Mouse (Mus musculus): ENCODE measurements around the gene Fam168a. TPM values are rescaled to one million over a fixed set of nuclear protein-coding genes. Genes with fewer than 3 reads are reported as not detected.

Gene Fam168a
- polyA plus RNA-seq, 1 experiment from 2014 or later, result 187 TPM

GRCm38 (mm10) chr7:100869877-100870629 lies 163.6 kb downstream of the Fam168a start:
- peaks cover 5% of the 10 kb centered on the region; the same call in 1 of the 2 replicates for H3K36me3 ChIP-seq (ENCODE audit: control insufficient read depth, insufficient read depth, low read length)
- no peak overlapping the region for H3K9ac ChIP-seq (replicated peaks; ENCODE audit: low read depth, low read length)
- 90% methylated on average over 8 of the region's 8 CpGs for WGBS
- no peak overlapping the region for H3K27ac ChIP-seq (ENCODE audit: low read depth, low read length)
- no peaks in the 10 kb centered on the region for H3K27me3 ChIP-seq (ENCODE audit: control insufficient read depth, insufficient read depth, low read length)
- H3K4me1 ChIP-seq (ENCODE audit: control insufficient read depth, insufficient read depth, low read length), result no peaks in the 10 kb centered on the region
- H3K9me3 ChIP-seq (ENCODE audit: control insufficient read depth, low read length), result no peaks in the 10 kb centered on the region
- ATAC-seq (ENCODE audit: low read depth), result no peak
- no peak overlapping the region for H3K4me2 ChIP-seq (ENCODE audit: low read depth, low read length)
- H3K4me3 ChIP-seq (ENCODE audit: low read depth, low read length), result no peak overlapping the region

DNA sequence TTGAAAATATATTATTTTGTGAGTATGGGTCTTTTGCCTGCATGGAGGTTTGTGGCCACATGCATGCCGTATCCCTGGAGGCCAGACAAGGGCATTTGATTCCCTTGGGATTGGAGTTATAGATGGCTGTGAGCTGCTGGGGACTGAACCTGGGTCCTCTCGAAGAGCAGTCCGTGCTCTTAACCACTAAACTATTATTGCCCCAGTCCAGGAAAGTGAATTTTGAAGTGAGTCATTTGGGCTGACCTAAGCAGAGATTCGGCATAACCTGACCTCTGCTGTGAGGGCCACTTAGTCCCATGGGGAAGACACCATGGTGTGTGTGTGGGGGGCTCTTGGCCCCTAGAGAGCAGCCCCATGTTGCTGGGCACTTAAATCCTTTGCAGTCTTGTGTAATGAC lies 164.9 kb downstream of the Fam168a start:
- no peak overlapping the region for H3K27ac ChIP-seq (ENCODE audit: low read depth, low read length)
- no peak for ATAC-seq (ENCODE audit: low read depth)
- no peak overlapping the region for H3K9ac ChIP-seq (replicated peaks; ENCODE audit: low read depth, low read length)
- peaks cover 9% of the 10 kb centered on the region; the same call in 1 of the 2 replicates for H3K36me3 ChIP-seq (ENCODE audit: control insufficient read depth, insufficient read depth, low read length)
- no peaks in the 10 kb centered on the region for H3K27me3 ChIP-seq (ENCODE audit: control insufficient read depth, insufficient read depth, low read length)
- H3K4me3 ChIP-seq (ENCODE audit: low read depth, low read length), result no peak overlapping the region
- H3K9me3 ChIP-seq (ENCODE audit: control insufficient read depth, low read length), result no peaks in the 10 kb centered on the region
- 91% methylated on average over 4 of the region's 4 CpGs for WGBS
- H3K4me2 ChIP-seq (ENCODE audit: low read depth, low read length), result no peak overlapping the region
- no peaks in the 10 kb centered on the region for H3K4me1 ChIP-seq (ENCODE audit: control insufficient read depth, insufficient read depth, low read length)

DNA sequence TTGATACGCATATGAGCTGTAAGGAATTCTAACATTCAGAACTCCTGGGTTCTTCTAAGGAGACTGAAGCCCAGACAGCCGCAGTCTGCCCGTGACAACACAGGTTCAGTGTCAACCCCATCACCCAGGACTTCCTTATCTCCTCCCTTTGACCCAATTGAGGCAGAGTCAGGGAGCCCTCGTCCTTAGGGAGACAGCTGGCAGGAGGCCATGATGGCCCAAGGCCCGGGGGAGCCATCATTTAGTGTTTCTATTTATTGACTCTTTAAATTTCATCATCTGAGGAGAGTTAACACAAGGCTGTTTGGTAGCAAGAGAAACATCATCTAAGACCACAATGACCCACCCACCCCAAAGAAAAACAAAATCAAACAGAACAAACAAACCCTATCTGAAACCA lies 165.5 kb downstream of the Fam168a start:
- H3K27me3 ChIP-seq (ENCODE audit: control insufficient read depth, insufficient read depth, low read length), result no peaks in the 10 kb centered on the region
- no peaks in the 10 kb centered on the region for H3K4me1 ChIP-seq (ENCODE audit: control insufficient read depth, insufficient read depth, low read length)
- H3K9me3 ChIP-seq (ENCODE audit: control insufficient read depth, low read length), result no peaks in the 10 kb centered on the region
- H3K4me3 ChIP-seq (ENCODE audit: low read depth, low read length), result no peak overlapping the region
- no peak overlapping the region for H3K27ac ChIP-seq (ENCODE audit: low read depth, low read length)
- 87% methylated on average over 5 of the region's 5 CpGs for WGBS
- H3K9ac ChIP-seq (replicated peaks; ENCODE audit: low read depth, low read length), result no peak overlapping the region
- ATAC-seq (ENCODE audit: low read depth), result no peak
- H3K36me3 ChIP-seq (ENCODE audit: control insufficient read depth, insufficient read depth, low read length), result peaks cover 12% of the 10 kb centered on the region; the same call in 1 of the 2 replicates
- no peak overlapping the region for H3K4me2 ChIP-seq (ENCODE audit: low read depth, low read length)

GRCm38 (mm10) chr7:100873197-100873596 lies 166.8 kb downstream of the Fam168a start:
- 94% methylated on average over 13 of the region's 13 CpGs for WGBS
- ATAC-seq (ENCODE audit: low read depth), result no peak
- no peak overlapping the region for H3K27ac ChIP-seq (ENCODE audit: low read depth, low read length)
- H3K9ac ChIP-seq (replicated peaks; ENCODE audit: low read depth, low read length), result no peak overlapping the region
- no peak overlapping the region for H3K4me3 ChIP-seq (ENCODE audit: low read depth, low read length)
- H3K4me2 ChIP-seq (ENCODE audit: low read depth, low read length), result no peak overlapping the region
- H3K9me3 ChIP-seq (ENCODE audit: control insufficient read depth, low read length), result no peaks in the 10 kb centered on the region
- peaks cover 12% of the 10 kb centered on the region; the same call in 1 of the 2 replicates for H3K36me3 ChIP-seq (ENCODE audit: control insufficient read depth, insufficient read depth, low read length)
- H3K27me3 ChIP-seq (ENCODE audit: control insufficient read depth, insufficient read depth, low read length), result no peaks in the 10 kb centered on the region
- no peaks in the 10 kb centered on the region for H3K4me1 ChIP-seq (ENCODE audit: control insufficient read depth, insufficient read depth, low read length)

GRCm38 (mm10) chr7:100875822-100876221 lies 169.4 kb downstream of the Fam168a start:
- Histone ChIP-seq H3K9me3 (ENCODE audit: control insufficient read depth, low read length) (no peaks in the 10 kb centered on the region), H3K4me3 (ENCODE audit: low read depth, low read length) (no peak overlapping the region), H3K4me1 (ENCODE audit: control insufficient read depth, insufficient read depth, low read length) (no peaks in the 10 kb centered on the region), H3K4me2 (ENCODE audit: low read depth, low read length) (no peak overlapping the region), H3K27ac (ENCODE audit: low read depth, low read length) (no peak overlapping the region), H3K9ac (replicated peaks; ENCODE audit: low read depth, low read length) (no peak overlapping the region), H3K36me3 (ENCODE audit: control insufficient read depth, insufficient read depth, low read length) (peaks cover 12% of the 10 kb centered on the region; the same call in 1 of the 2 replicates), H3K27me3 (ENCODE audit: control insufficient read depth, insufficient read depth, low read length) (no peaks in the 10 kb centered on the region)
- WGBS, result 67% methylated on average over 1 of the region's 1 CpGs
- ATAC-seq (ENCODE audit: low read depth), result no peak

DNA sequence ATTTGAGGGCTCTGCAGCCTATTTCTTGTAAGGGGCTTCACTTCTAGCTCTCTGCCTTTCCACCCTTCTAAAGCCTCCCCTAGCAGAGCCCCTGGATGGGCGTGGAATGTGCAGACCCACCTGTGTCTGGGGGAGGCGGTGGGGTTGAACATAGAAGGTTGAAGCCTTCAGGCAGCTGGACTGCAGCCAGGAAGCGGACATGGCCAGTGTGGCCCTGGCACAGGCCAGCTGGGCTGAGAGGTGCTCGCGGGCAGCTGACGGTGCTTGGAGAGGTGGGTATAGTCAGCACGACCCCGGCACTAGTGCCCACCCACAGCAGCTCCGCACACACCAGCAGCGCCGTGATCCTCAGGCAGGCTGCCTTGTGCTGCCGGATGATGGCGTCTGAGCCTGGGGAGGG lies 169.9 kb downstream of the Fam168a start:
- 91% methylated on average over 13 of the region's 13 CpGs for WGBS
- no peaks in the 10 kb centered on the region for H3K27me3 ChIP-seq (ENCODE audit: control insufficient read depth, insufficient read depth, low read length)
- peaks cover 12% of the 10 kb centered on the region; the same call in 1 of the 2 replicates for H3K36me3 ChIP-seq (ENCODE audit: control insufficient read depth, insufficient read depth, low read length)
- no peaks in the 10 kb centered on the region for H3K4me1 ChIP-seq (ENCODE audit: control insufficient read depth, insufficient read depth, low read length)
- H3K4me3 ChIP-seq (ENCODE audit: low read depth, low read length), result no peak overlapping the region
- no peak for ATAC-seq (ENCODE audit: low read depth)
- H3K9ac ChIP-seq (replicated peaks; ENCODE audit: low read depth, low read length), result no peak overlapping the region
- no peak overlapping the region for H3K27ac ChIP-seq (ENCODE audit: low read depth, low read length)
- no peak overlapping the region for H3K4me2 ChIP-seq (ENCODE audit: low read depth, low read length)
- H3K9me3 ChIP-seq (ENCODE audit: control insufficient read depth, low read length), result no peaks in the 10 kb centered on the region

- 93% methylated on average over 9 of the region's 9 CpGs for WGBS
- no peaks in the 10 kb centered on the region for H3K27me3 ChIP-seq (ENCODE audit: control insufficient read depth, insufficient read depth, low read length)
- no peaks in the 10 kb centered on the region for H3K9me3 ChIP-seq (ENCODE audit: control insufficient read depth, low read length)
- H3K4me2 ChIP-seq (ENCODE audit: low read depth, low read length), result no peak overlapping the region
- H3K4me3 ChIP-seq (ENCODE audit: low read depth, low read length), result no peak overlapping the region
- H3K4me1 ChIP-seq (ENCODE audit: control insufficient read depth, insufficient read depth, low read length), result no peaks in the 10 kb centered on the region
- H3K36me3 ChIP-seq (ENCODE audit: control insufficient read depth, insufficient read depth, low read length), result peaks cover 12% of the 10 kb centered on the region; the same call in 1 of the 2 replicates
- no peak for ATAC-seq (ENCODE audit: low read depth)
- H3K27ac ChIP-seq (ENCODE audit: low read depth, low read length), result no peak overlapping the region
- H3K9ac ChIP-seq (replicated peaks; ENCODE audit: low read depth, low read length), result no peak overlapping the region
Observed at GRCm38 (mm10) chr7:100876771-100877170, 170.3 kb downstream of the Fam168a start.

GRCm38 (mm10) chr7:100879595-100879994 lies 173.2 kb downstream of the Fam168a start:
- ATAC-seq (ENCODE audit: low read depth), result no peak
- 24% methylated on average over 20 of the region's 20 CpGs for WGBS
- no peak overlapping the region for H3K9ac ChIP-seq (replicated peaks; ENCODE audit: low read depth, low read length)
- no peak overlapping the region for H3K4me2 ChIP-seq (ENCODE audit: low read depth, low read length)
- H3K4me3 ChIP-seq (ENCODE audit: low read depth, low read length), result no peak overlapping the region
- no peaks in the 10 kb centered on the region for H3K4me1 ChIP-seq (ENCODE audit: control insufficient read depth, insufficient read depth, low read length)
- no peaks in the 10 kb centered on the region for H3K9me3 ChIP-seq (ENCODE audit: control insufficient read depth, low read length)
- H3K27ac ChIP-seq (ENCODE audit: low read depth, low read length), result no peak overlapping the region
- peaks cover 22% of the 10 kb centered on the region; the same call in 1 of the 2 replicates for H3K36me3 ChIP-seq (ENCODE audit: control insufficient read depth, insufficient read depth, low read length)
- H3K27me3 ChIP-seq (ENCODE audit: control insufficient read depth, insufficient read depth, low read length), result no peaks in the 10 kb centered on the region

DNA sequence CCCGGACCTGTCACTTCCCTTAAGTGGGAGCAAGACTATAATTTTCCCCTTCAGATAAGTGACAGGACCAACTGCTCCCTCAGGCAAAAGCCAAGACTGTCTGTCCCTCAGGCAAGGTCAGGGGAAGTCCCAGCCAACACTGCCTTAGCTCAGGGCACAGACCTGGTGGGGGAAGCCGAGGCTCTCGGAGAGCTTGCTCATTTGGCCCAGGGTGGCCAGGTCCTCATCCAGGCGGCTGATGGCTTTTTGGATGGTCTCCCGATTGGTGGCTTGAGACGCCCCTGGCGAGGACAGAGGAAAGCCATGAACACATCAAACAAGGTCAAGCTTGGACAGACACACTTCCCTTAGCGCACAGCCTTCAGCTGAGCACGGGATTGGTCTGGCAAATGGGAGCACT lies 175.1 kb downstream of the Fam168a start:
- no peaks in the 10 kb centered on the region for H3K4me1 ChIP-seq (ENCODE audit: control insufficient read depth, insufficient read depth, low read length)
- H3K36me3 ChIP-seq (ENCODE audit: control insufficient read depth, insufficient read depth, low read length), result peaks cover 21% of the 10 kb centered on the region; the same call in 1 of the 2 replicates
- no peak overlapping the region for H3K9ac ChIP-seq (replicated peaks; ENCODE audit: low read depth, low read length)
- H3K27me3 ChIP-seq (ENCODE audit: control insufficient read depth, insufficient read depth, low read length), result no peaks in the 10 kb centered on the region
- no peak overlapping the region for H3K4me3 ChIP-seq (ENCODE audit: low read depth, low read length)
- no peak for ATAC-seq (ENCODE audit: low read depth)
- H3K27ac ChIP-seq (ENCODE audit: low read depth, low read length), result no peak overlapping the region
- H3K9me3 ChIP-seq (ENCODE audit: control insufficient read depth, low read length), result no peaks in the 10 kb centered on the region
- WGBS, result 89% methylated on average over 9 of the region's 9 CpGs
- H3K4me2 ChIP-seq (ENCODE audit: low read depth, low read length), result no peak overlapping the region

All from neural tube, embryonic 14.5 days (tissue).